Mouse (Mus musculus) heart, postnatal 14 days (tissue): ENCODE measurements around the gene Gm4881. TPM values are rescaled to one million over a fixed set of nuclear protein-coding genes. Genes with fewer than 3 reads are reported as not detected.

Source experiments
- DNase-seq, 2 experiments: peaks; one replicate each; pipeline ENCODE4 v3.0.0; 2021 to 2022
- intact Hi-C: fragments of 180-260 bp; cut with DNase I; formaldehyde crosslinking; loops from one replicate; pipeline ENCODE4 v1.15.1; 2025
- microRNA-seq, 2 experiments: library from miRNA; unstranded; fragments of <30 nt; microRNA quantifications; one replicate each; pipeline ENCODE4 v1.2.0; 2021 to 2022
- total RNA-seq, 2 experiments: library from RNA; stranded (reverse); gene quantifications; 2 replicates each; pipeline ENCODE4 v1.2.3; 2021

Gene Gm4881
- total RNA-seq, 2 experiments from 2014 or later = not detected

- intact Hi-C loops = loop anchor here (10.0 kb wide), 1 partner anchor 332 kb away; no protein-coding TSS in a partner anchor
These were observed 61.7 kb downstream of the Gm4881 start for GRCm38 (mm10) chr7:24882416-24883199.

GRCm38 (mm10) chr7:24879620-24880019 is 64.7 kb downstream of the Gm4881 start:
- no peak for DNase-seq
- intact Hi-C loops = loop anchor here (10.0 kb wide), 1 partner anchor 335 kb away; no protein-coding TSS in a partner anchor

More at GRCm38 (mm10) chr7:24882416-24883199, 61.7 kb downstream of the Gm4881 start:
- DNase-seq = no peak

GRCm38 (mm10) chr7:24877588-24877987 is 66.7 kb downstream of the Gm4881 start:
- no peak for DNase-seq
- intact Hi-C loops = no loop called here

Small RNA genes within 50 kb of the gene (microRNA-seq; reads per million reads assigned to microRNA genes)
- gene Mir7046 (0.54 to 10.5 reads per million in 2 experiments), gene Mir7047 (0.81 to 42.6 reads per million in 2 experiments)

Other genes with a start within 250 kb of the Gm4881 start
- gene BC049730, start 235.3 kb downstream of the Gm4881 start, total RNA-seq = not detected
- not detected for gene Gm4763, start 217.6 kb downstream of the Gm4881 start, total RNA-seq
- under 1 TPM in 1 of 2 experiments, not detected in 1; 0.17 TPM for gene Cd177, start 184.2 kb downstream of the Gm4881 start, total RNA-seq
- not detected for gene Ceacam10, start 167.3 kb downstream of the Gm4881 start, total RNA-seq
- gene Gm9844, start 82.3 kb downstream of the Gm4881 start, total RNA-seq = not detected
- not detected for gene Lypd4, start 74.6 kb downstream of the Gm4881 start, total RNA-seq
- gene Dmrtc2, start 74.4 kb downstream of the Gm4881 start, total RNA-seq = not detected
- gene Rps19, start 60.1 kb downstream of the Gm4881 start, total RNA-seq = 100 to 1,000 TPM; 529 to 548 TPM
- gene Cd79a, start 47.1 kb downstream of the Gm4881 start, total RNA-seq = 1 to 10 TPM; 1.3 to 1.5 TPM
- 10 to 100 TPM; 76.1 to 78.7 TPM for gene Arhgef1, start 41.6 kb downstream of the Gm4881 start, total RNA-seq
- gene Rabac1, start 28.3 kb upstream of the Gm4881 start, total RNA-seq = 100 to 1,000 TPM; 289 to 303 TPM
- under 1 TPM; 0.62 to 0.80 TPM for gene Atp1a3, start 61.5 kb upstream of the Gm4881 start, total RNA-seq
- gene Grik5, start 127.9 kb upstream of the Gm4881 start, total RNA-seq = 1 to 10 TPM; 5.8 to 7.6 TPM
- 10 to 100 TPM; 10.5 to 11.2 TPM for gene Zfp574, start 128.1 kb upstream of the Gm4881 start, total RNA-seq
- under 1 TPM; 0.44 to 0.60 TPM for gene Pou2f2, start 235.2 kb upstream of the Gm4881 start, total RNA-seq